Mouse (Mus musculus) embryonic fibroblast, embryonic 13.5 days (primary cell): ENCODE measurements around the gene Gm21188. TPM values are rescaled to one million over a fixed set of nuclear protein-coding genes. Genes with fewer than 3 reads are reported as not detected.
"Not testable (repeated sequence)": the region's sequence is repeated elsewhere in the genome, so short reads cannot be mapped to it uniquely, and the experiment has no call there.

Experiments used
- H3K27ac ChIP-seq: 2 replicates; pipeline ENCODE4 v1.5.1; 2012; ENCODE audit warnings: low read length, control low read depth, inconsistent platforms; ENCODE audit not compliant: insufficient read depth
- H3K4me1 ChIP-seq: 2 replicates; pipeline ENCODE4 v1.6.1; 2011; ENCODE audit warnings: low read length; ENCODE audit not compliant: control insufficient read depth, insufficient read depth
- H3K4me3 ChIP-seq: 2 replicates; pipeline ENCODE4 v1.5.1; 2011; ENCODE audit warnings: mild to moderate bottlenecking, control low read depth, low read length; ENCODE audit not compliant: insufficient read depth
- polyA plus RNA-seq: library from polyadenylated mRNA; stranded (reverse); fragments of >200 nt; gene quantifications from 2 replicates; pipeline ENCODE4 v1.2.4, GENCODE M21; 2011; ENCODE audit warnings: low read depth; ENCODE audit not compliant: missing spikeins, insufficient read length

Gene Gm21188
- polyA plus RNA-seq, 1 experiment, result not detected

- H3K4me3 ChIP-seq, H3K4me1 ChIP-seq, H3K27ac ChIP-seq: not testable (repeated sequence)
These were observed 52.8 kb downstream of the Gm21188 start for GRCm38 (mm10) chr13:119999215-119999614.

GRCm38 (mm10) chr13:119998442-119999086, 53.4 kb downstream of the Gm21188 start:
- not testable (repeated sequence) for H3K4me1 ChIP-seq, H3K27ac ChIP-seq, H3K4me3 ChIP-seq

GRCm38 (mm10) chr13:119991917-119992496, 60.0 kb downstream of the Gm21188 start:
- not testable (repeated sequence) for H3K4me3 ChIP-seq, H3K4me1 ChIP-seq, H3K27ac ChIP-seq

- H3K4me3 ChIP-seq, H3K27ac ChIP-seq, H3K4me1 ChIP-seq: not testable (repeated sequence)
These were observed 60.7 kb downstream of the Gm21188 start for GRCm38 (mm10) chr13:119991264-119991663.

Other genes starting within 250 kb of the Gm21188 start
- not detected in 2 replicates for gene AF067063, start 222.0 kb downstream of the Gm21188 start, polyA plus RNA-seq
- gene D13Ertd608e, start 216.2 kb downstream of the Gm21188 start, polyA plus RNA-seq, result not detected in 2 replicates
- gene Tcstv1, start 157.4 kb downstream of the Gm21188 start, polyA plus RNA-seq, result not detected in 2 replicates
- not detected in 2 replicates for gene Gm21761, start 122.9 kb downstream of the Gm21188 start, polyA plus RNA-seq
- gene B020031M17Rik, start 101.4 kb downstream of the Gm21188 start, polyA plus RNA-seq, result not detected in 2 replicates
- gene Gm36079, start 25.2 kb downstream of the Gm21188 start, polyA plus RNA-seq, result not detected in 2 replicates
- gene Gm20767, start 88.1 kb upstream of the Gm21188 start, polyA plus RNA-seq, result not detected in 2 replicates
- not detected in 2 replicates for gene Gm21818, start 120.2 kb upstream of the Gm21188 start, polyA plus RNA-seq
- gene Gm21762, start 163.8 kb upstream of the Gm21188 start, polyA plus RNA-seq, result not detected in 2 replicates
- gene Gm21731, start 186.9 kb upstream of the Gm21188 start, polyA plus RNA-seq, result not detected in 2 replicates
- not detected in 2 replicates for gene AF067061, start 210.9 kb upstream of the Gm21188 start, polyA plus RNA-seq
- gene BC147527, start 248.2 kb upstream of the Gm21188 start, polyA plus RNA-seq, result not detected in 2 replicates